Mouse (Mus musculus): ENCODE results near the gene Slc22a28. TPM values are rescaled to one million over a fixed set of nuclear protein-coding genes. Genes with fewer than 3 reads are reported as not detected.
"Not testable (repeated sequence)": the region's sequence is repeated elsewhere in the genome, so short reads cannot be mapped to it uniquely, and the experiment has no call there.

Gene Slc22a28
- polyA plus RNA-seq (2016; fragmentation: Nextera tagmentation; extraction: Ambion mirVana), result not detected in 2 replicates

DNA sequence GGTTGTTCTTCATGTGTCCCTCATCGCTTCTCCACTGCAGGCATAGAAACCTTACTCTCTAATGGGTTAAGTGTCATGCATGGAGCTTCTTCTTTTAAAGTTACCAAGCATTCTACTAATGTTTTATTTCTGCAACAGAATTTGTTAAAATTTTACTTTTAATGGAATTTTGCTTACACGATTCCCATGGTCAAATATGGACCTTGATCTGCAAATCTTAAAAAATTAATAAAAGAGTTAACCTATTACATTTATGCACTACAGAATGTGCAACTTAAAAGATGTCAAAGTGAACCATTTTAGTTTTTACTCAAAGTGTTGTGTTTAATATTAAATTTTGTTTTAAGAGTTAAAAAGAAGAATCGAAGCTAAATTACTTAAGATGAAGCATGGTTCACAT lies at the start of gene Slc22a28:
Slc22a28 (minus strand) TSS at position 102 of the 400 bp plus-strand sequence.
- ATAC-seq (ENCODE audit: insufficient number of reproducible peaks, low FRiP score); H3K9ac ChIP-seq; H3K27ac ChIP-seq (ENCODE audit: poor library complexity, severe bottlenecking); H3K27me3 ChIP-seq (replicated peaks); H3K9me3 ChIP-seq (replicated peaks); H3K4me3 ChIP-seq; H3K36me3 ChIP-seq; H3K4me2 ChIP-seq; H3K4me1 ChIP-seq (replicated peaks): not testable (repeated sequence)
- WGBS, result 77% methylated on average over 2 of the region's 3 CpGs

DNA sequence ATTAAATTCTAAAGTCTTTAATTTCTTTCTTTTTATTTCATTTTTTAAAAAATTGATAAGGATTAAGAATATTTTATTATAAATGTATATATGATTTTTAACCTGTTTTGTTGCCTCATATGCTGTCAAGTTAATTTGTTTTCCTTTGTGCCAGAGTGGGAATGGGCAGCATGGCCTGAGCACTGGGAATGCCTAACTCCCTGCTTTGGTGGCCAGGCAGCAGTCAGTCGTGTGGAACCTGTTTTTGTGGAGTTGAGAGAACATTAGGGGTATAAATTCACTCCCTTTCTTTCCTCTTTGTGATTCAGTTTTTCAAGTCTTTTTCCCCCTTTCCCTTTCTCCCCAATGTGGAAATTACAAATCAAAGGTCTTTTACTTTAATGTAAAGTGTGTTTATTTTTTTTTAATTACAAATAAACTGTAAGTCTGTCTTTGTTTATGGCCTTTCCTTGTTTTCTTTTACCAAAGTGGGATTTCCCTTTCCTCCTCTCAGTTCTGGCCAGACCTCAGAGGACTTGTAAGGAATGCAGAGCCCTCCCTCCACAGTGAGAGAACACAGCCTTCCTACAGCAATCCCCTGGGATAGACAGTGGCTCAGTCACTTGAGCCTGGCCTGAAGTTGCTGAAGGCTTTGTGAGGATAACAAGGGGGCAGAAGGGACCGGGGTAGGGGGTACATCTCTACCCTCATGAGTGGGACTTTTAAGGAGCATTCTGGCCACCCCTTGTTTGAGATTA lies 17.2 kb upstream of the Slc22a28 start:
- 43% methylated on average over 2 of the region's 2 CpGs for WGBS
- no peaks in the 10 kb centered on the region for H3K36me3 ChIP-seq
- no peaks in the 10 kb centered on the region for H3K27me3 ChIP-seq (replicated peaks)
- no peak overlapping the region for H3K4me3 ChIP-seq
- no peak overlapping the region for H3K9ac ChIP-seq
- H3K4me2 ChIP-seq, result no peak overlapping the region
- ATAC-seq (ENCODE audit: insufficient number of reproducible peaks, low FRiP score), result no peak
- peaks cover 19% of the 10 kb centered on the region for H3K9me3 ChIP-seq (replicated peaks)
- no peaks in the 10 kb centered on the region for H3K4me1 ChIP-seq (replicated peaks)
- H3K27ac ChIP-seq (ENCODE audit: poor library complexity, severe bottlenecking), result no peak overlapping the region

DNA sequence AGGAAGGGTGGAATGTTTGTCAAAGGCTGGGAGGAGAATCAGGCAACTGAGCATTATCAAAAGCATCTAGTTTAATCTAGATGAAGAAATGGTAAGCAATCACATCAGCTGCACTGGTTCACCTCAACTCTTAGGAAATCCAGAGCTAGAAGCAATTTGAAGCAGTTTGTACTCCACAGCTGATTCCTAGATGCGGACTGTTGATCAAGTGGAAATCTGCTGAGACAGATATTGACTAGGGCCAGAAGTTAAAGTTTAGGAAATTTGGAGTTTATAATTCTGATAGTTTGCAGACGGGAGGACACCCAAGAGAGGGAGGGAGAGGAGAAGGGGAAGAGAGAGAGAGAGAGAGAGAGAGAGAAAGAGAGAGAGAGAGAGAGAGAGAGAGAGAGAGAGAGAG lies 10.9 kb upstream of the Slc22a28 start:
- H3K27ac ChIP-seq (ENCODE audit: poor library complexity, severe bottlenecking); H3K4me1 ChIP-seq (replicated peaks); H3K9ac ChIP-seq; H3K36me3 ChIP-seq; H3K4me3 ChIP-seq; H3K4me2 ChIP-seq; ATAC-seq (ENCODE audit: insufficient number of reproducible peaks, low FRiP score); H3K27me3 ChIP-seq (replicated peaks); H3K9me3 ChIP-seq (replicated peaks): not testable (repeated sequence)
- 77% methylated on average over 2 of the region's 2 CpGs for WGBS

DNA sequence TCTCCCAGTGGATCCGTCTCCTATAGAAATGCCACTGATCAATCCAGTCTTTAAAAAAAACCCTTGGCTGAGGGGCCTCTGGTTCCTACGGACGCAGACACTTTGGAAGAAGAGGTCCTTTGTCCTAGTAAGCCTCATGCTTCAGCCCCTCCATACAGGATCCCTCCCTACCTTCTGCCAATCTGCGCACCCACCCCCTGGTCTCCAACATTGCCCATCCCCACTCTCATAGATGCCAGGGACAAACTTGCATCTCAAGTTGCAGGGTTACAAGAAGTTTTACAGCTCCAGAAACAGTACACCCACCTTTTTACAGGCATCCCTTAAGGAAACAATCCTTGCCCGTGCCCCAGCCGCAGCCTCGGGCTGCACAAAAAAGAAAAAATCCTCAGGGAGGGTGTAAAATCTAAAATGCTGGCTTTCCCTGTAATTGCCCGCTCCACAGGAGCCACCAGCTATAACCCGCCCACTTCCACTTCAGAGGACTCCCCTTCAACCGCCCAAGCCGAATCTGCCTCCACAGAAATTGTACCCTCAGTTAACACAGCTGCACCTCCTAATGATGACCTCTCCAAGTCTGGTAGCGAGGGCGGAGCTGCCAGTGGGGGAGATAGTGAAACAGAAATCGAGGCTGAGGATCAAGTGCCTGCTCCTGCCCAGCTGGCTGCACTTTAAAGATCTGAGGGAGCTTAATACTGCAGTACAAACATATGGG lies 2.5 kb upstream of the Slc22a28 start:
- H3K9me3 ChIP-seq (replicated peaks); H3K27ac ChIP-seq (ENCODE audit: poor library complexity, severe bottlenecking); H3K9ac ChIP-seq; H3K27me3 ChIP-seq (replicated peaks); H3K36me3 ChIP-seq; H3K4me2 ChIP-seq; H3K4me1 ChIP-seq (replicated peaks); H3K4me3 ChIP-seq; ATAC-seq (ENCODE audit: insufficient number of reproducible peaks, low FRiP score): not testable (repeated sequence)
- WGBS, result 60% methylated on average over 14 of the region's 14 CpGs

DNA sequence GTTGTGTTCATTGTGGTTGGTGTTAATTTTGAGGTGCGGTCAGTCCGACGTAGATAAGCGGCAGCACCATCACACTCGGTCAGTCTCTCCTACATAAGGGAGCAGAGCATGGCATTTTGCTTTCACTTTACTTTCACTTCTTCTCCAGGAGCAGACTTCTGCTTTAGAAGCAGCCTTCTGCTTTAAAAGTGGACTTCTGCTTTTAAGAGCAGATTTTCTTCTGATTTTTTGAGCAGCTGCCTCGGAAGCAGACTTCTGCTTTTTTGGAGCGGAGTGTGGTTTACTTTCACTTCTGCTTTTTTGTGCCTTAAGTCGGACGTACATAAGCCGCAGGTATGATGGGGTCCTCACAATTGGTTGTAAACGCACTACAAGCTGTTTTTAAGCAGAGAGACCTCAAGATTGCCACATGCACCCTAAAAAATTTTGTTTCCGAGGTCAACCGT lies 111.9 kb downstream of the Slc22a28 start:
- WGBS, result 85% methylated on average over 13 of the region's 13 CpGs

DNA sequence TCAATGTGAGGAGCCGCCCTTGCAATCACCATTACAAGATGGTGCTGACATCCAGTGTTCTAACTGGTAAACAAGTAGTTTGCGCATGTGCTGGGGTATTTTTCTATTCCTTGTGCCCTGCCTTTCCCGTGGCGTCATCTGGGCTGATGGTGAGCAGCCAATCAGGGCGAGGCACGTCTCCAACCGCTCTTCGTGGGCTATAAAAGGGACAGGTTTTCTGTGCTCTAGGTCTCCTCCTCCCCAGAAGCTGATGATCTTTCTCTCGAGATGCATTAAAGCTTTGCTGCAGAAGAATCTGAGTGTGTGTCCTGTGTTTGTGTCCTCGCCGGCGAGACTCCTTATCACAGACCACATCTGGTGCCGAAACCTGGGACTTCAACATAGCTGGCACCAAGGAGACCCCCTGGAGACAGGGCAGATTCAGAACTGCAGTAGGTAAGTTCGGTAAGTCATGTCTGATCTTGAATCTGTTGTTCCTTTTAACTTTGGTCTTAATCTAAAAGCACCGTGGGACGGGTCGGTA lies 112.4 kb downstream of the Slc22a28 start:
- not testable (repeated sequence) for ATAC-seq (ENCODE audit: insufficient number of reproducible peaks, low FRiP score); H3K27ac ChIP-seq (ENCODE audit: poor library complexity, severe bottlenecking); H3K36me3 ChIP-seq; H3K27me3 ChIP-seq (replicated peaks); H3K4me1 ChIP-seq (replicated peaks); H3K9ac ChIP-seq; H3K4me3 ChIP-seq; H3K4me2 ChIP-seq
- WGBS, result 82% methylated on average over 17 of the region's 17 CpGs
- peaks cover 25% of the 10 kb centered on the region for H3K9me3 ChIP-seq (replicated peaks)

More for the DNA sequence above, 111.9 kb downstream of the Slc22a28 start:
- Histone ChIP-seq H3K4me3 (no peak overlapping the region), H3K9ac (no peak overlapping the region), H3K27me3 (replicated peaks) (no peaks in the 10 kb centered on the region), H3K36me3 (no peaks in the 10 kb centered on the region), H3K27ac (ENCODE audit: poor library complexity, severe bottlenecking) (no peak overlapping the region), H3K4me1 (replicated peaks) (no peaks in the 10 kb centered on the region), H3K9me3 (replicated peaks) (peaks cover 25% of the 10 kb centered on the region), H3K4me2 (no peak overlapping the region)
- ATAC-seq (ENCODE audit: insufficient number of reproducible peaks, low FRiP score), result no peak

DNA sequence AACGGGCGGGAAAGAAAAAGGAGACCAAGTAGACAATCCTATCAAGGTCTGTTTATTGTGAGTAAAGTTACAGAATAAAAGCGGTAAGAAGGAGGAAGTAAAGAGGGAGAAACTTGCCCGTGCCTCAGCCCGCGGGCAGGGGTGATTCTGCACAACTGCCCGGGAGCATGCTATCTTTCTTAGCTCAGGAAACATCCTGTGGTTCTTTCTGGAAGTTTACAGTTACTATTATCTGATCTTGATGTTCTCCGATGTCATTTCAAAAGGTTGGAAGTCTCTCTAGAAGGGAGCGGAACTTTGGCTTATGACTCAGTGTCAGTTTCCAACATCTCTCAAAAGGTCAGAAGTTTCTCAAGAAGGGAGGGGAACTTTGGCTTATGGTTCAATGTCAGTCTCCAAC lies 113.2 kb downstream of the Slc22a28 start:
- H3K9ac ChIP-seq; H3K4me2 ChIP-seq; H3K4me3 ChIP-seq; H3K4me1 ChIP-seq (replicated peaks); H3K36me3 ChIP-seq; H3K27ac ChIP-seq (ENCODE audit: poor library complexity, severe bottlenecking); ATAC-seq (ENCODE audit: insufficient number of reproducible peaks, low FRiP score); H3K27me3 ChIP-seq (replicated peaks): not testable (repeated sequence)
- H3K9me3 ChIP-seq (replicated peaks), result peaks cover 25% of the 10 kb centered on the region
- WGBS, result 81% methylated on average over 9 of the region's 9 CpGs

Other genes with a start within 250 kb of the Slc22a28 start
- gene Slc22a27, start 166.0 kb downstream of the Slc22a28 start, polyA plus RNA-seq (2016; fragmentation: Nextera tagmentation; extraction: Ambion mirVana), result not detected in 2 replicates
- gene Slc22a29, start 86.9 kb upstream of the Slc22a28 start, polyA plus RNA-seq (2016; fragmentation: Nextera tagmentation; extraction: Ambion mirVana), result not detected in 2 replicates

Measured in heart, embryonic 12.5 days (tissue).